Mouse (Mus musculus) urinary bladder, postnatal 14 days (tissue): ENCODE results near the gene Stx5a.

ENCODE experiments used
- DNase-seq: peaks from one replicate; pipeline ENCODE4 v3.0.0; 2021; ENCODE audit warnings: low spot score

Gene Stx5a

GRCm38 (mm10) chr19:8802130-8802821 is 61.1 kb downstream of the Stx5a start, which contains the start of gene Zbtb3:
Gene Zbtb3, plus strand, starts transcription at chr19:8802555.
- DNase-seq, result peak; percentile 94

- no peak for DNase-seq
These were observed 62.1 kb downstream of the Stx5a start for GRCm38 (mm10) chr19:8803204-8803780.

DNA sequence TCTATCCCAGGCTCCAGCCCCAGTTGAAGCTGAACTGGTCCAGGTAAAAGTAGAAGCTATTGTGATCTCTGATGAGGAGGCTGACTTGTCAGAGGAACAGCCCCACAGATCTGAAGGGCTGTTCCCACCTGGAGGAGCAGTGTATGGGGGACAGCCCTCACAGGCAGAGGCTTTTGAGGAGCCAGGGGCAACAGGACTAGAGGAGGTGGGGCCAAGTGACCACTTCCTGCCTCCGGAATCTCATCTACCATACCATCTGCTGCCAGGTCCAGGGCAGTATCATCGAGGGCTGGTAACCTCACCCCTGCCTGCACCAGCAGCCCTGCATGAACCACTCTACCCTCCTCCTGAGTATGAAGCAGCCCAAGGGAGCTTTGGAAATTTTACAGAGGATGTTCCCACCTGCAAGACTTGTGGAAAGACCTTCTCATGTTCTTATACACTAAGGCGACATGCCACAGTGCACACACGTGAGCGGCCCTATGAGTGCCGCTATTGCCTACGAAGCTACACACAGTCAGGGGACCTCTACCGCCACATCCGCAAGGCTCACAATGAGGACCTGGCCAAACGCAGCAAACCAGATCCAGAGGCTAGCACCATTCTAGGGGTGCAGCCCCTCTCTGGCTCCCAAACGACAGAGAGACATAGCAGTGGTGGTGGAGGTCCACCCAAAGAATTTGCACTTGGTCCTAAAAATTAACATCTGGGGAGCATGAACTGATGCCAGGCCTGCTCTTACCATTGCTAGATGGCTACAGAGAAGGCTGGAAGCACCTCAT is 62.9 kb downstream of the Stx5a start:
- DNase-seq, result no peak
